Mouse (Mus musculus): ENCODE measurements around the gene Psme1.

GRCm38 (mm10) chr14:55584702-55585565 lies 7.0 kb downstream of the Psme1 start, which contains the start of gene Emc9:
- TF ChIP-seq CTCF (IDR thresholded peaks at IDR 0.05; ENCODE audit: low read depth) (no peak), EP300 (IDR thresholded peaks at IDR 0.05; ENCODE audit: low read depth) (no peak)
